Mouse (Mus musculus) layer of hippocampus, postnatal 14 days (tissue): ENCODE measurements at regions not wholly inside any gene's neighbourhood (a gene's known extent, or its start where the extent isn't known, plus 50 kb on each side); places are given as distances from the start of the nearest gene placed in this dataset.

Source experiments
- DNase-seq, 2 experiments: peaks; one replicate each; pipeline ENCODE4 v3.0.0; 2021 to 2022; ENCODE audit warnings: low spot score in 2 of 2, mixed read lengths in 1 of 2

- DNase-seq: no peak
Observed at GRCm38 (mm10) chr5:111594111-111594510, 139.6 kb upstream of the Gm26897 start.

GRCm38 (mm10) chr5:111595438-111595837 lies 138.3 kb upstream of the Gm26897 start:
- peak in 1 of 2 experiments; percentile 73 for DNase-seq

- DNase-seq: no peak
Observed at GRCm38 (mm10) chr5:111597733-111598132, 136.0 kb upstream of the Gm26897 start.

GRCm38 (mm10) chr5:111601711-111602521 lies 131.8 kb upstream of the Gm26897 start:
- DNase-seq: no peak

- no peak for DNase-seq
Observed at GRCm38 (mm10) chr5:111613687-111614086, 120.0 kb upstream of the Gm26897 start.

- no peak for DNase-seq
Observed at GRCm38 (mm10) chr5:111619974-111620373, 113.8 kb upstream of the Gm26897 start.

GRCm38 (mm10) chr5:111620626-111621025 lies 113.1 kb upstream of the Gm26897 start:
- DNase-seq: no peak

- no peak for DNase-seq
Observed at GRCm38 (mm10) chr5:111622481-111622880, 111.2 kb upstream of the Gm26897 start.

- no peak for DNase-seq
Observed at GRCm38 (mm10) chr5:111626273-111626798, 107.4 kb upstream of the Gm26897 start.

- DNase-seq: no peak
Observed at GRCm38 (mm10) chr5:111630313-111630844, 103.3 kb upstream of the Gm26897 start.

GRCm38 (mm10) chr5:111631572-111632161 lies 102.1 kb upstream of the Gm26897 start:
- no peak for DNase-seq

- no peak for DNase-seq
Observed at GRCm38 (mm10) chr5:111635092-111635491, 98.6 kb upstream of the Gm26897 start.

GRCm38 (mm10) chr5:111636969-111637368 lies 96.8 kb upstream of the Gm26897 start:
- peak in 1 of 2 experiments; percentile 16 for DNase-seq

- no peak for DNase-seq
Observed at GRCm38 (mm10) chr5:111638306-111638705, 95.4 kb upstream of the Gm26897 start.

GRCm38 (mm10) chr5:111639476-111640287 lies 94.0 kb upstream of the Gm26897 start:
- DNase-seq: peak in 1 of 2 experiments; percentile 29

GRCm38 (mm10) chr5:111640976-111641375 lies 92.7 kb upstream of the Gm26897 start:
- no peak for DNase-seq

- DNase-seq: no peak
Observed at GRCm38 (mm10) chr5:111641685-111642084, 92.0 kb upstream of the Gm26897 start.

GRCm38 (mm10) chr5:111644142-111644541 lies 89.6 kb upstream of the Gm26897 start:
- DNase-seq: no peak

GRCm38 (mm10) chr5:111644788-111645187 lies 88.9 kb upstream of the Gm26897 start:
- no peak for DNase-seq

- no peak for DNase-seq
Observed at GRCm38 (mm10) chr5:111647686-111648200, 86.0 kb upstream of the Gm26897 start.

GRCm38 (mm10) chr5:111648481-111648880 lies 85.2 kb upstream of the Gm26897 start:
- no peak for DNase-seq
